ENCODE assay signal across 11 mouse cellular contexts in genomic region chr17:32917131-32917530, GRCm38 (mm10). TPM values are rescaled to one million over a fixed set of nuclear protein-coding genes. Genes with fewer than 3 reads are reported as not detected.
A peak's percentile ranks its signal among the peaks of the same experiment; 100 is the strongest.
DNase-seq lines count a peak whose midpoint lies in the region; ATAC-seq and TF ChIP-seq lines count a peak whose summit lies in the region.
"Had no signal": no experiment of that assay in that cellular context is flagged by ENCODE, and none has a peak within 500 bp of the region (broad histone marks: within the 10 kb centered on the region; RNA-seq: fewer than 3 reads in every experiment).

TSS of gene Cyp4f14 (minus strand) at chr17:32917342.

- H3K4me2 ChIP-seq in kidney, embryonic 14.5 days (replicated peaks; ENCODE audit: low read depth, low read length) = no peak within 1 kb of the TSS
- H3K4me2 ChIP-seq in intestine, embryonic 15.5 days (replicated peaks) = 0 out of 2 replicates have a peak within 1 kb of the TSS, but pooled peaks have one; percentile 5
- H3K4me2 ChIP-seq: limb, embryonic 15.5 days had no signal

- no peaks in the 10 kb centered on the region for H3K36me3 ChIP-seq in kidney, adult 2 months (ENCODE audit: control insufficient read depth, insufficient read depth, low read length)
- H3K36me3 ChIP-seq in kidney, embryonic 14.5 days (ENCODE audit: control insufficient read depth, insufficient read depth, low read length) = no peaks in the 10 kb centered on the region
- H3K36me3 ChIP-seq in intestine, embryonic 15.5 days = no peaks in the 10 kb centered on the region
- H3K36me3 ChIP-seq: limb, embryonic 15.5 days had no signal

- no peak for ATAC-seq in kidney, embryonic 14.5 days (ENCODE audit: low FRiP score, low TSS enrichment)
- no peak for ATAC-seq in intestine, embryonic 15.5 days

- H3K9me3 ChIP-seq in kidney, embryonic 14.5 days (ENCODE audit: control insufficient read depth, low read length) = no peaks in the 10 kb centered on the region; the same call in 1 of the 2 replicates
- H3K9me3 ChIP-seq in intestine, embryonic 15.5 days = no peaks in the 10 kb centered on the region
- H3K9me3 ChIP-seq: limb, embryonic 15.5 days had no signal

- WGBS in kidney, adult 2 months = 36% methylated on average over 2 of the region's 2 CpGs
- WGBS in kidney, embryonic 14.5 days = 57% methylated on average over 2 of the region's 2 CpGs
- WGBS in intestine, embryonic 15.5 days = 65% methylated on average over 2 of the region's 2 CpGs

- no peaks in the 10 kb centered on the region for H3K27me3 ChIP-seq in kidney, adult 2 months (replicated peaks; ENCODE audit: control insufficient read depth, insufficient read depth, low read length)
- H3K27me3 ChIP-seq in kidney, embryonic 14.5 days (ENCODE audit: control insufficient read depth, insufficient read depth, low read length) = no peaks in the 10 kb centered on the region
- H3K27me3 ChIP-seq in intestine, embryonic 15.5 days (replicated peaks) = no peaks in the 10 kb centered on the region
- H3K27me3 ChIP-seq: limb, embryonic 15.5 days had no signal

- no peak for TF ChIP-seq POLR2A in kidney, adult 2 months (IDR thresholded peaks at IDR 0.05; ENCODE audit: low read depth, low read length)

- H3K27ac ChIP-seq in kidney, adult 2 months (ENCODE audit: insufficient read depth, low read depth, low read length) = no peak within 1 kb of the TSS
- H3K27ac ChIP-seq in kidney, embryonic 14.5 days (ENCODE audit: low read depth, low read length) = no peak within 1 kb of the TSS
- peak within 1 kb of the TSS; percentile 42 for H3K27ac ChIP-seq in intestine, embryonic 15.5 days
- H3K27ac ChIP-seq: limb, embryonic 15.5 days had no signal

- no peak within 1 kb of the TSS for H3K9ac ChIP-seq in kidney, embryonic 14.5 days (ENCODE audit: low read depth, low read length)
- no peak within 1 kb of the TSS for H3K9ac ChIP-seq in intestine, embryonic 15.5 days
- H3K9ac ChIP-seq: limb, embryonic 15.5 days had no signal

- peak; percentile 86 for DNase-seq in kidney, adult 2 months
- peak; percentile 76 for DNase-seq in adipocyte (ENCODE audit: low spot score)
- peak; percentile 39 for DNase-seq in cerebellum, adult 11 months
- DNase-seq in spleen, postnatal 4 days (ENCODE audit: low spot score in 2 of 2) = no peak
- DNase-seq in yolk sac, embryonic 10.5 days (ENCODE audit: low spot score) = no peak
- no peak for DNase-seq in spleen, postnatal 10 days (ENCODE audit: low spot score in 2 of 2)

- no peak within 1 kb of the TSS for H3K4me3 ChIP-seq in kidney, adult 2 months (ENCODE audit: insufficient read depth, low read depth, low read length)
- no peak within 1 kb of the TSS for H3K4me3 ChIP-seq in kidney, embryonic 14.5 days (ENCODE audit: low read length)
- no peak within 1 kb of the TSS for H3K4me3 ChIP-seq in intestine, embryonic 15.5 days (replicated peaks)
- H3K4me3 ChIP-seq: limb, embryonic 15.5 days had no signal

- H3K4me1 ChIP-seq in kidney, adult 2 months (ENCODE audit: control insufficient read depth, insufficient read depth, low read length) = peaks cover 4% of the 10 kb centered on the region
- no peaks in the 10 kb centered on the region for H3K4me1 ChIP-seq in kidney, embryonic 14.5 days (ENCODE audit: control insufficient read depth, insufficient read depth, low read length)
- peaks cover 4% of the 10 kb centered on the region; the same call in 1 of the 2 replicates for H3K4me1 ChIP-seq in intestine, embryonic 15.5 days (replicated peaks)
- H3K4me1 ChIP-seq: limb, embryonic 15.5 days had no signal

- no peak for TF ChIP-seq CTCF in kidney, adult 2 months (conservative IDR thresholded peaks at IDR 0.05; ENCODE audit: insufficient read depth, insufficient read length, low read depth, low read length)

RNA-seq across cellular contexts. Expression of gene Cyp4f14, which starts in this region (rescaled TPM):
- 4.5 and 7.5 TPM in 2 replicates for polyA plus RNA-seq in kidney, adult 2 months (2012; rRNA removed)
- 0.09 TPM in 1 of 2 replicates, not detected in the other for polyA plus RNA-seq in kidney, embryonic 14.5 days (2014; fragmentation: Nextera tagmentation; extraction: Ambion mirVana)
- polyA plus RNA-seq in intestine, embryonic 15.5 days (2015; fragmentation: Nextera tagmentation; extraction: Ambion mirVana) = 2.7 and 2.9 TPM in 2 replicates
- polyA plus RNA-seq: embryonic facial prominence, embryonic 11.5 days; limb, embryonic 15.5 days; neural tube, embryonic 11.5 days had no signal

Comparison
In these comparisons a context has a peak if more than half of its experiments do, and no peak if none do; other contexts are left out.
1. DNase-seq: peak in kidney, adult 2 months (single experiment), adipocyte (single experiment) and cerebellum, adult 11 months (single experiment); none in spleen, postnatal 4 days (0 of 2), yolk sac, embryonic 10.5 days (single experiment) and spleen, postnatal 10 days (0 of 2).